Comparison of ENCODE assay signal across 17 mouse cellular contexts in genomic region chr8:111304359-111304758, GRCm38 (mm10).
"Had no signal": no experiment of that assay in that cellular context is flagged by ENCODE, and none has a peak within 500 bp of the region (broad histone marks: within the 10 kb centered on the region; RNA-seq: fewer than 3 reads in every experiment).

No protein-coding gene starts in this region.

- DNase-seq: lung, adult 18-20 months; lung, postnatal 4 days; retina, postnatal 1 day; right cerebral cortex, adult 18-20 months; right cerebral cortex, postnatal 25 days; right cerebral cortex, postnatal 4 days; spleen, adult 18-20 months; thymus, adult 18-20 months; thymus, postnatal 14 days; thymus, postnatal 36 days had no signal

- H3K27ac ChIP-seq: midbrain, embryonic 10.5 days; midbrain, embryonic 13.5 days; midbrain, embryonic 15.5 days; neural tube, embryonic 13.5 days; neural tube, embryonic 15.5 days had no signal

- H3K4me3 ChIP-seq: midbrain, embryonic 10.5 days; midbrain, embryonic 13.5 days; midbrain, embryonic 15.5 days; myocyte; neural tube, embryonic 13.5 days; neural tube, embryonic 15.5 days had no signal

- H3K4me2 ChIP-seq: lung, embryonic 14.5 days; midbrain, embryonic 13.5 days; midbrain, embryonic 15.5 days; neural tube, embryonic 13.5 days; neural tube, embryonic 15.5 days had no signal

- H3K27me3 ChIP-seq: midbrain, embryonic 13.5 days; midbrain, embryonic 15.5 days; neural tube, embryonic 13.5 days; neural tube, embryonic 15.5 days had no signal

- H3K9me3 ChIP-seq: midbrain, embryonic 10.5 days; midbrain, embryonic 13.5 days; midbrain, embryonic 15.5 days; neural tube, embryonic 13.5 days; neural tube, embryonic 15.5 days had no signal

- ATAC-seq: midbrain, embryonic 13.5 days; midbrain, embryonic 15.5 days had no signal

- H3K9ac ChIP-seq: lung, embryonic 14.5 days; midbrain, embryonic 13.5 days; midbrain, embryonic 15.5 days; neural tube, embryonic 13.5 days; neural tube, embryonic 15.5 days had no signal

- H3K36me3 ChIP-seq: midbrain, embryonic 10.5 days; midbrain, embryonic 13.5 days; midbrain, embryonic 15.5 days; neural tube, embryonic 13.5 days; neural tube, embryonic 15.5 days had no signal
